Mouse (Mus musculus) gastrocnemius, postnatal 10 days (tissue): ENCODE measurements around the gene Sag. TPM values are rescaled to one million over a fixed set of nuclear protein-coding genes. Genes with fewer than 3 reads are reported as not detected.

Source experiments
- DNase-seq: peaks from one replicate; pipeline ENCODE4 v3.0.0; 2021; ENCODE audit warnings: mixed read lengths
- total RNA-seq, 2 experiments: library from RNA; stranded (reverse); gene quantifications; 2 replicates each; pipeline ENCODE4 v1.2.3; 2021

Sag gene
- total RNA-seq, 2 experiments from 2014 or later, result 0.14 to 0.32 TPM

- no peak for DNase-seq
These were observed 50.9 kb downstream of the Sag start for GRCm38 (mm10) chr1:87854411-87854810.

GRCm38 (mm10) chr1:87854851-87855251, 51.4 kb downstream of the Sag start:
- no peak for DNase-seq

- no peak for DNase-seq
These were observed 52.0 kb downstream of the Sag start for GRCm38 (mm10) chr1:87855522-87855921.

GRCm38 (mm10) chr1:87856823-87857222, 53.3 kb downstream of the Sag start:
- DNase-seq, result no peak

- no peak for DNase-seq
These were observed 54.6 kb downstream of the Sag start for GRCm38 (mm10) chr1:87858031-87858430.

- DNase-seq, result no peak
These were observed 55.0 kb downstream of the Sag start for GRCm38 (mm10) chr1:87858529-87858928.

- DNase-seq, result no peak
These were observed 60.1 kb downstream of the Sag start for GRCm38 (mm10) chr1:87863602-87864001.

- no peak for DNase-seq
These were observed 61.4 kb downstream of the Sag start for GRCm38 (mm10) chr1:87864889-87865288.

- no peak for DNase-seq
These were observed 63.2 kb downstream of the Sag start for GRCm38 (mm10) chr1:87866672-87867071.

- DNase-seq, result no peak
These were observed 68.1 kb downstream of the Sag start for GRCm38 (mm10) chr1:87871546-87871945.

- no peak for DNase-seq
These were observed 69.6 kb downstream of the Sag start for GRCm38 (mm10) chr1:87873081-87873480.

- DNase-seq, result no peak
These were observed 72.6 kb downstream of the Sag start for GRCm38 (mm10) chr1:87876065-87876464.

- DNase-seq, result no peak
These were observed 74.2 kb downstream of the Sag start for GRCm38 (mm10) chr1:87877552-87878283.

GRCm38 (mm10) chr1:87879034-87879433, 75.6 kb downstream of the Sag start:
- DNase-seq, result no peak

GRCm38 (mm10) chr1:87879494-87880325, 76.2 kb downstream of the Sag start:
- DNase-seq, result peak; percentile 69

- DNase-seq, result no peak
These were observed 76.8 kb downstream of the Sag start for GRCm38 (mm10) chr1:87880326-87880627.

GRCm38 (mm10) chr1:87880856-87881255, 77.4 kb downstream of the Sag start:
- DNase-seq, result no peak

GRCm38 (mm10) chr1:87881726-87882125, 78.2 kb downstream of the Sag start:
- DNase-seq, result no peak

- no peak for DNase-seq
These were observed 79.1 kb downstream of the Sag start for GRCm38 (mm10) chr1:87882554-87882953.

GRCm38 (mm10) chr1:87890960-87891359, 87.5 kb downstream of the Sag start:
- DNase-seq, result no peak

GRCm38 (mm10) chr1:87891634-87892033, 88.2 kb downstream of the Sag start:
- no peak for DNase-seq

GRCm38 (mm10) chr1:87892499-87892898, 89.0 kb downstream of the Sag start:
- no peak for DNase-seq

GRCm38 (mm10) chr1:87893414-87893813, 89.9 kb downstream of the Sag start:
- no peak for DNase-seq
